Mouse (Mus musculus) ovary, postnatal 36 days (tissue): Measurements from ENCODE around the gene Abhd13.
A peak's percentile ranks its signal among the peaks of the same experiment; 100 is the strongest.

Experiments
- DNase-seq: peaks from one replicate; pipeline ENCODE4 v3.0.0; 2022; ENCODE audit warnings: low spot score, mixed read lengths

Gene Abhd13

DNA sequence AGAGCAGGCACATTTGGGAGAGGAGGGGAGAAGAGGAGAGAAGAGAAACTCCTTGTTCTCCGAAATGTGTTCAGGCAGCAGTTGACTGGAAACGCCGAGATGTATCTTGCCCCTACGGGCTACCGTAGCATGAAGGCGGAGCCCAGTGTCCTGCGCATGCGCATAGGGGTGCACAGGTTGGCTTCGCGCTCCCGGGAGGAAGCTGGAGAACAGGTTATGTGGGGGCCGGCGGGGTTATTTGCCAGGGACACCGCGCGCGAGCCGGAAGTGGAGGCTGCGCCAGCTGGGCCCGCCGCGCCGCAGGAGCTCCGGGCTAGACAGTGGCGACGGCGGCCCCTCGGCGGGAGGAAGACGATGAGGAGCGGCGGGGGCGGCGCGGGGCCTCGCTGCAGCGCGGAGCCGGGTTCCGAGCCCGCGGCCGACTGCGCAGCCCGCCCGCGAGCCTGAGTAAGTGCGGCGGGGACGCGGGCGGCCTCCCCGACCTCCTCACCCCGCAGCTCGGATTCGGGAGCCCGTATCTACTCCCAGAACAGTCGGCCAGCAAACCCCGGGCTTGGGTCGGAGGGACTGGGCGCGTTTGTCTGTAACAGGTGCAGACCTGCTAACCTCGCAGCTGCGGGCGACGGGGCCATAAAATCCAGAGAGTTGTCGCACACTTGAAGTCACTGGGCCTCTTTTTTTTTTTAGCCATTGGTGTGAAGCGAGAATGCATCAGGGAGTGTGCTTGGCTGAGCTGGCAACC is at the start of gene Abhd13, which contains the start of gene Lig4:
Gene Abhd13 (plus strand): TSS at position 135 of the 742 bp plus-strand sequence.
Gene Lig4 (minus strand): TSS at position 114 of the 742 bp plus-strand sequence.
- DNase-seq = peak; percentile 99

DNA sequence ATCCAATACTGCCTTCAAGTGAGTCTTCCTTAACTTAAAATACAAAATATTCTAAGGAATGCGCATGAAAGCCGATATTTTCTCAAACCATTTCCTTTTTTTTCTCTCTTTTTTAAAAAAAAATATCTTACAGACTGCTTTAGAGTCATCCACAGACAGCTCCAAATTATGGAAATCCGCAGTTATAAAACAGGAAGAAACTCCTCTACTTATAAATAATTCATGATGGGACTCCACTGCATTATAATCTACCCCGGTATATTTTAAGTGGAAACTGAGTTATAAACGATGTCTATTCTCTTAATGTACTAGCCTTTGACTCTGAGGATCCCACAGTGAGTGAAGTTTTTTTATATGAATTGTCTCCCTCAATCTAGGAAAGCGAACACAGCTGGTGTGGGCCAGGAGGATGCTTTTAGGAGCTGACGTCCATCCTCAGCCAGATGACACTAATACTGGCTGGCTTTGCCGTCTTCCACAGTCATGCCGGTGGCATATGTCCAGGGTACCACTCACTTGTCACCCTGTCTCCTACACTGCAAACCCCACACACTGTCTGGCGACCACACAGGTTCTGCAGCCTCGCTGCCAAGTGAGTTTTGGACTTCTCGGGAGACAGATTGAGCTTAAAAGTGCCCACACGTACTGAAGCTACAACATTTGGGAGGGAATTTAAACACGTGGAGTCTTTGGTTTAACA is 47.6 kb upstream of the Abhd13 start:
- DNase-seq = no peak

DNA sequence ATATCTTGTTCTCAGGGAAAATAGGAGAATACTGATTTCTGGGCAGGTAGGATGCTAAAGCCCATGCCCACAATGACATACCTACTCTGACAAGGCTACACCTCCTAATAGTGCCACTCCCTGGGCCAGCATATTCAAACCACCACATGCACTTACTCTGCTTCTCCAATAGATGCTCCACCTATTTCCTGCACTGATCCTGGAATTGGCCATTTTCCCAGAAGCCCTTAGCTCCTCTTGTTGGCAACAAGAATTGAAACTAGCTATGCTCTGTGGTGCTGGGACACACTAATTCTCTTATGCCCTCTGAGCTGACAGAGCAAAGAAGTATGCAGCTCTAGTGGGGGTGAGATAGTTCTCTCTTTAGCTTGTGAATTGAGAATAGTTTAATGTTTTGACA is 44.8 kb upstream of the Abhd13 start:
- no peak for DNase-seq

DNA sequence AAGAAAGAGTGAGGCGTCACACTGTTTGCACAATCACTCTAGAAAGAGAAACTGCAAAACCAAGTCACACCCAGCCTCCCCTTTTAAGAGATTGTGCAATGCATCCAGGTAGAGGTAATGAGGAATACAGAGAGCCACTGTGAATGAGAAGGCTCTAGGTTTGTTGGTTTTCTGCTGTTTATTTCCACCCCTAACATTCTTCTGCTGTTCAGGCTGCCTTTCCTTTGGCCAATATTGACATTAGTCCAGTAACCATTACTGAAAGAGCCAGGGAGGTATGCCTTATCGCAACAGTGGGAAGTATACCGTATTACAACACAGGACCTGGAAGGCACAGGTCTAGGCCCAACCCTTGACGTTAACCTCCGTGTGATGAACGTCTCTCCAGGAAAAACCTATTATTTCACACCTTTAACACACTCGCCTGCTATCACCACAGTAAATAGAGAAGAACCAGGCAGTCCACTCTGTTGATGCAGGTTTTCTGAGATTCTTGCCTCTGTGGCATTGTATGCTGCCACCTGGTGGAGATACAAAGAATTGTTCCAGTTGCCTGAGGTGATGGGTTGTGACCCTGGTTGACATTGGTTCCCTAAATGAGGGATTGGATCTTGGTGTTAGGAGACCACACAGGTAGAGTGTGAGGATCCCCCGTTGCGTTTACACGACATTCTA is 42.5 kb upstream of the Abhd13 start:
- DNase-seq = peak; percentile 6

DNA sequence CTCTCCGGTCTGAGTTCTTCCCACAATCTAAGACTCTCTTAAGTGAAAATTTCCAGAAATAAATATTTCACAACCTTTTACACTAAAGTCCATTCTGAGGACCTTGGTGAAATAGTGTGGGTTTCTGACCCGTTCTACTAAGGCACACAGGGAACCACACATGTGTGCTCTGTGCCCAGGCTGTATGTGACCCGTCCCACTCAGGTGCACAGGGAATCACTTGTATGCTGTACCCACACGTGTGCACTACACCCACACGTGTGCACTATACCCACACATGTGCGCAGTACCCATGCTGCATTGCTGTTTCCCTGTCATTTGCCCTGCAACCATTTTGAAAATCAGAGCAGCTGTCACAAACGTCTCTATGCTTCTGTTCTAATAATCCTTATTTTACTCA is 41.9 kb upstream of the Abhd13 start:
- no peak for DNase-seq

DNA sequence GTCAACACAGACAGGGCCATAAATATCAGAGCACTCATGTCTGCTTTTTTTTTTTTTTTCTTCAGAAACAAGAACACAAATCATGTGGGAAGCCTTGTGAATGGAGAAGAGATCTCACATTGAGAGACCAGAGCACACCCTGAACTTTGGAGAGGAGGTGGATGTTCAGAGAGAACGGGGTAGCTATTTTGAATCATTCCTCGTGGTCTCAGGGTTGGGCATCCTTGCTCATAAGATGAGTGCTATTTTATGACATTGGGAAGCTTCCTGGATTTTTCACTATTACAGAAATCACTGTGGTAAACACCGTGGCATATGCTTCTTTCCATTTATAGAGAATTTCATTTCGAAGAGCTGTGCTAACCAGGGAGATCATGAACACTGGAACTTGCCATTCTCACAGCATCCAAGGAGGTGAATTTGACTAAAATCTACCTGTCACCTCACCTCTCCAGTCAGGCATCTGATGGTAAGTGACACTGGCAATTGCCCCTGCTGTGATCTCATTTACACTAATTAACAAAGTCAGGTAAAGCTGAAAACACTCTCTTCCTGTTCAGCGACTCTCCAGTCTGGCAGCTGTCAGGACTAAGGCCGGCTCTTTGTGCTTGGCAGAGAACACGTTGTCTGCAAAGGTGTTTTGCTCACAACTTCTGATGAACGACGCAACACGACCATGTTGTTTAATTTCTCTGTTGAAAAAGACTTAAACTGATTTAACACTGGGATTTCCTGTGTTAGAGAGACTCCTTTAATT is 28.2 kb upstream of the Abhd13 start:
- DNase-seq = no peak

DNA sequence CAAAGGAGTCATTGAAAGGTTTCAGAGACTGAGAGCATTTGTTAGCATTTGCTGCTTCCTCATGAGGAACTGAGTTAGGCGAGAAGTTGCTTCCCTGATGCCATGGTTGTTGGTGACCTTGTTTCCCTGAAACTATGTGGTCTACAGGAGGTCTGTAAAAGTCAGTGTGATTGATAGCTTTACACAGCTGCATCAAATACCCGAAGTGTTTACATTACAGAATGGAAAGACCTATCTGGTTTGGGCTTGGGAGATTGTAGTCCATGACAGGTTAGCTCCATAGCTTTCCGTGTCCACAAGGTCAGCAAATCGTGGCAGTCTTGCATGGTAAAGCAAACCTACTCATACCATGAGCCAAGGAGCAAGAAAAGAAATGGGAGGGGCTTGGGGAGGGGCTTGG is 19.2 kb upstream of the Abhd13 start:
- no peak for DNase-seq

DNA sequence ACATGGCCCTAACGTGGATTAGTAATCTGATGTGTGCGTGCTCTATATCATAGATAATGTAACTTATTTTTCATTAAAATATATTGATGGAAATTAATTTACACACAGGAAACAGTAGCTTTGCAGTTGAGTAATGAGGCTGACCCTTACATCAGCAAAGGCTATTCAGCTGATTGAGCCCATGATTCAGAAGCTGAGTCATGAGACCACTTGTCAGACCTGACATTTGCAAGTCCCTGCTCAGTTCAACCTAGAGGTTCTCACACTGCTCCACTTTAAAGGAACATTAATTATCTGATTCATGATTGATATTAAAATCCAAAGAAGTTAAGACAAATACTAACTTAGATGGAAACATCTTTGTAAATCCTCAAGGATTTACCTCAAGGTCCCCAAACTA is 17.6 kb upstream of the Abhd13 start:
- DNase-seq = no peak

DNA sequence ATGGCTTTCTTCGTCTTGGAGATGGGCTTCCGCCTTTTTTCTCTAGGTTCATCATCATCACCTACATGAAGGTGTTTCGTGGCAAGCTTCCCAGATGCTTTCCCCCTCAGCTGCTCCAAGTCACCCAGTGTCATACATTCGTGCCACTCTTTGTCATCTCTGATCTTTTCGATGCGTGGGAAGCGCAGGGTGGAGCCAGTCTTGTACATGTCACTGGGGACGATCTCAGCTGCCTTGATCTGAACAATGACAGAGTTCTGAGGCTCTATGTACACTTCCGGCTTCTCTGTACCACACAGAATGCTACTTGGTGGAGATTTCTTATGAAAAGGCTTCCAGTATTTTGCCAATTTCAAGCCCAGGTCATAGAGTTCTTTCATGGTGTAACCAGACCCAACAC is 5.6 kb upstream of the Abhd13 start:
- no peak for DNase-seq

DNA sequence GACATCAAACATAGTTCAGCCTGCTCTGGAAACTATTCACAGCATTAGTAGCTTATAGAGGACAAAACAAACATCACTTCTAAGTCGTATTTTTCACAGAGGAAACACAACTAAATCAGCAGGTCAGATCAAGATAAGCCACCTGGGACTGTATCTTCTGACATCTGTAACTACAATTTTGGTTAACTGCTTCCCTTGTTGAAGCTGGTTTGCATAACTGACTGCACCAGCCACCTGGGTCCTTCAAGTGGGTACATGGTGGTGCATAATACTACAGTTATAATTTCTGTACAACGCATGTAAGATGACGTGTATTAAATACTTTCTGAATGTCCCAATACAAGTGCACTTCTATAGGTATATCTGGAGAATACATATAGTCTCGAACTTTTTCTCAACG is 2.2 kb upstream of the Abhd13 start:
- DNase-seq = no peak

DNA sequence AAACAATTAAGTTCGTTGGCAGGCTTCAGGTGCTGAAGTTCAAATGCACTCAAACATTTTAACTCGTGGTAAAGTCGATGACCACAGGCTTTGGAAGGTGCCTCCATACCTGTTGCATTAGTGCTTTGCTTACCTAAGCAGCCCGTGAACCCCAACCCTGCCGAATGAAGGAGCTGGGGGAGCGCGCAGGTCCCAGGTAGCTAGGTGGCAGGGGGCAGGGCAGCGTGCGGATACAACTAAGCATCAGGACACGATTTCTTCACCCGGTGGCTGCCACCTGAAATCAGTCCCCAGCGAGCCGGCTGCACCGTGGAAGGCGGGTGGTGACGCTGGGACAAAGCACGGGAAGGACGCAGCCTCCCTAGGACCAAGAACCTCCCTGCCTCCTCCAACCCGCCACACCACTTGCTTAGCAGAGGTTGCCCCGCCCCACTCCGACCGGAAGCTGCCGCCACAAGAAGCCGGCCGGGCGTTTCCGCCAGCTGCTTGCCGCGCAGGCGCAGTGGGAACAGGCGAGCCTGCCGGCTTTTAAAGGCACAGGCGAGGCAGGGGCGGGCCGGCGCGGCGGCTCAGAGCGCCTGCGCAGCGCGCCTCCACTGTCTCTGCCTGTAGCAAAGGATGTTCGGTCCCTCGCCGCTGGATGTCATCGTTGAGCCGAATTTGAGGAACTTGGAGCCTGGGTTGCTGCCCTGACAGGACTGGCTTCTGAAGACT is 1.5 kb upstream of the Abhd13 start:
- peak; percentile 99 for DNase-seq

DNA sequence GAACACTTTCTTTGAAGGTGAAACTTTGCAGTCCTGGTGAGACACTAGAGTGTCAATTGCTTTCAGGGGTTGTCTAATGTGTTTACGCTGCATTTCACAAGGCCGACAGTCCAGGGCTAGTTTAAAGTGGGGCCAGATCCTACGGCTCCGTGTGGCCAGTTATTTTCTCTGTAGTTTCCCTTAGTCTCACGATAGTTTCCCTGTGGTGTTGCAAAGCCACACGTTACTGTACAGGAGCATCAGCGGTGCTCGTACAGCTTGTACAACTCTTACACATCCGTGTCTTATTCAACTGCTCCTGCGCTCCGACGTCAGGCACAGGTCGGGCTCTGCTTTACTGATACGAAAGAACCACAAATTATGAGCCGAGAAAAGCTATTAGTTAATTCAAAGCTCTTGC is 491 bp upstream of the Abhd13 start:
- no peak for DNase-seq

DNA sequence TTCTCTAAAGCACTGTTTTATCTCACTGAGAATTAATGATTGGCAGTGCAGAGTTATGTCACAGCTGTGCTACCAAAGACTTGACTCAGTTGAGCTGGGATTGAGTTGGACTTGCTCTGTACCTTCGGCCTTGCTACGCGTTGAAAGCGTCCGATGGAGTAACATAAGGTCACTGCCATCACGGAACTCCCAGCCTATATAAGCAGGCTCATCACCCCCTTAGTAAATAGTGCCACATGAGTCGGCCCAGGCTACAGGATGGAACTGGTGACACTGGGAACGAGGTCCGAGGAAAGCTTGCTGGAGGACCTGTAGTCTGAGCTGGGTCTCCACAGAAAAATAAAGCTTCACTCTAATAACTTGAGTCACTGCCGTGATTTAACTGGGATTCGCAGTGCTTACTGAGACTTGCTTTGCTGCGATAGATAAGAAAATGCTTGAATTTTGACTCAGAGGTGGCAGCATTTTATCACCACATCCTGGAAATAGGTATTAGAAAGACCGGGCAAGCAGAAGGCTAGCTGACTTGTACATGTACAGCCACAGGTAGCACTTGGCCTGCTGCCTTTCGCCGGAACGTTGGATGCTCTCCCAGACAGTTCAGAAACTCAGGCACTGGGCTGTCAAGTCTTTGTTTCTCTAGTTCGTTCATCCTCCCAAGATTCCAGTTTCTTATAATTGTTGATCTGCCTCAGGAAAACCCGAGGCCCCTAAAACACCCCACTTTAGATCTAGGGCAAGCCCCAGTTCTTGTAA is 1.1 kb downstream of the Abhd13 start:
- no peak for DNase-seq

DNA sequence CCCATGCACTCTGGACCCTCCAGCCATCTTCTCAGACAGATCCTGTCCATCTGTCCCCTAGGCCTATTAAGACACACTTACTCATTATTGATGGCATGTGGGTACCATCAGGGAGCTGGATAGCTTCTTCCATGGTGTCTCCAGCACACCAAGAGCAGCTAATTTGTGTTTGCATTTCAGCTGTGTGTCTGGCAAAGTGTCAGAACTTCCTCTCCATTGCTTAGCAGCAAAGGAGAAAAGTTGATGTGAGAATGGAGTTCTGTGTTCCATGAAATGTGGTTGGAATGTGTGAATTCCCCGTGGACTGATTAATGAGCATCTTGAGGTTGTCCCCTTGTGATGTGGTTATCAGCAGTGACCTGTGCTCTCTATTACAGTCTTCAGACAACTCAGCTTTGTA is 2.2 kb downstream of the Abhd13 start:
- no peak for DNase-seq

DNA sequence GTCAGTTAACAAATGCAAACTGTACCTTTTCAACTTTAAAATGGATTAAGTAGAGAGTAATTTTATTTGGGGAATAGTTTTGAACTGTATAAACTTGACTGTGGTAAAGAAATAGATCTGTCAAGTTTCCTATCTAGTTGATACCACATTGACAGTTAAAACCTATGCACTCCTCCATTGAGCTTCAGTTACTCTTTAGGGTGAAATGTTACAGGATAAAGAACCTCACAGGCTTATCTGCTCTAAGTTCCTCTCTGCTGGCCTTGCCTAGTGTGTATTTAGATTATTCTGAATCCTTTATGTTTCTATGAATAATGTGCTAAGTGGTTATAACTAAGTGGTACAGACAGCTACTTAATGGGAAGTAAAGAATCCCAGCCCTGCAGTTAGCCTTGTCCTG is 2.7 kb downstream of the Abhd13 start:
- DNase-seq = no peak

DNA sequence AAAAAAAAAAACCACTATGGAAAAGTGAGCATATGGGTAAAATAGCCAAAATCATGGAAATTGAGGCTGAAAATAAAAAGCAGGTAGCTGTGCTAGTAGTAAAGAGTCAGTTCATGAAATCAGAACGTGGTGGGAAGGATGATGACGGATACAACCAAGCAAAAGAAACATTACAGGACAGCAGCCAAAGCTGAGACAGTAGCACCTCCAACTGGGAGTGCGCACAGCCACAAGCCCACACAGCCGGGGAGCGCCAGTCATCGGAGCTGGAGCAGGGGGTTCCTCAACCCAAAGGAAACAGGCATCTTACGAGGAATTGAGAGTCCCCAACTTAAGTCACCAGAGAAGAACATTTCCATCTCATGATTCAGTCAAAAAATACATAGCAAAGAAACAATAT is 26.6 kb downstream of the Abhd13 start:
- no peak for DNase-seq

DNA sequence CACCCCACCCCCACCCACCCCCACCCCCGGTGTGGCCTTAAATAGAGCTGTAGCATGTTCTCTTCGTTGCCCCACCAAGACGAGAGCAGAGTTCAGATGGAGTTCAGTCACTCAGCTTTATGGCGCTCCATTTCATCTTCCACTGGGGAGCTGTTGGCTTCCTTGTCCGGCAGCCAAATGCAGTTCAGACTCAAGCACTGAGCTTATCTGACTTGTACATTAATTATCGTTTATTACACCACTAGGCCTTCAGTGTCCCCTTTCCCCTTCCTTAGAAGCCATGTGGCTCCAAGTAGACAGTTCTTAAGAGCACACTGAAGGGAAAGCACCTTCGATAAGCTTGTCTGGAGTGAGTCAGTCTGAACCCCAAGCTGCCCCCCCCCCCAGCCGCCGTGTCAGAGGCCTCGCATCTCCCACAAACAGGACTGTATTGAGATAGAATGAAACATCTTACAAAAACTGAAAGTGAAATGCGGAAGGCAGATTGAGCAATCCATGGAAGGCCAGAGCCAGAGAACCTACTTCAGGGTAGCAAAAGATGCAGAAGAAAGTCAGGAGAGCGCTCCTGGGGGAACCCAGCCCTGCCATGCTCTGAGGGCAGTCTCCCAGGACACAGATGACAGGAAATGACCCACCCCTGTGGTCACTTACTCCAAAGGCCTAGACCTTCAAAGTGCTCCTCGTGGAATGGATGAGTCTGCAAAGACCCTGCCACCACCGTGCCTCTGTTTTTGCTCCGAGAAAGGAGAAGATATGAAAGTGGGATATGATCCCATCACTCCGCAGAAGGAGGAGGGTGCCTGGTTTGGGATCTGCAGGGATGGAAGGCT is 28.9 kb downstream of the Abhd13 start, which contains the start of gene Tnfsf13b:
Gene Tnfsf13b (plus strand): TSS at position 312 of the 830 bp plus-strand sequence.
- DNase-seq = no peak

DNA sequence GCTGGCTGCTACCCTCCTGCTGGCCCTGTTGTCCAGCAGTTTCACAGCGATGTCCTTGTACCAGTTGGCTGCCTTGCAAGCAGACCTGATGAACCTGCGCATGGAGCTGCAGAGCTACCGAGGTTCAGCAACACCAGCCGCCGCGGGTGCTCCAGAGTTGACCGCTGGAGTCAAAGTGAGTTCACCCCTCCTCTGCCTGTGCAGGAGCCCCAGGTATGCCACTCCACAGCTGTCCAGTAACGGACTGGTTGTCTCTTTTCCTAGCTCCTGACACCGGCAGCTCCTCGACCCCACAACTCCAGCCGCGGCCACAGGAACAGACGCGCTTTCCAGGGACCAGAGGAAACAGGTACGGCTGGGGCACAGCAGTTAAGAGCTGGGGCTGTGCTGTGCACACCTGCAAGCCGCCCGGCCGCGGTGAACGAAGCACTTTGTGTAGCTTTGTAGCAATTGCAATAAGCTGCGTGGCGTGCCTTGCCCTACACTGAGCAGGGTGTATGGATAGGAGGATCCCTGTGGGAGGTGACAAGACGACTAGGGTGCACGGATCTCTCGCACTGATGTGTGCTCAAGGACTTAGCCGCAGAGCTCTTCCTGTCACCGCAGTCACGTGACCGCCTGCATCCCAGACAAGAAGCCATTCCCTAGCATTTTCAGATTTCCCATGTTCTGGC is 29.6 kb downstream of the Abhd13 start:
- DNase-seq = peak; percentile 7

DNA sequence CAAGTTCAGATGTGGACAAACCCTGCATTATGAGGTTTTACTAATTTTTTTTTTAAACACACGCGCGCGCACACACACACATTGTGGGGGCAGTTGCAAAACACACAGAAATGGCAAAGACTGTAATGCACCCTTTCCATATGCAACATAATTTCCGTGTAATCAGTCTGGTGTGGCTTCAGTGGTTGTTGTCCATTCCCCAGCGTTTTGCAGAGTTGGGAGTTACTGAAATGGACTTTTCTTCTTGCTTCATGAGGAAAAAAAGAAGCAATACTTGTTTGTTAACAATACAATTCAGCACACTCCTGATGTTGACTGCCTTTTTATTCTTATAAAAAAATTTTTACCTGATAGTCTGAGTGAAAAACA is 30.1 kb downstream of the Abhd13 start:
- no peak for DNase-seq
